Mouse (Mus musculus) MEL (cell line): ENCODE measurements at regions not wholly inside any gene's neighbourhood (a gene's known extent, or its start where the extent isn't known, plus 50 kb on each side); places are given as distances from the start of the nearest gene placed in this dataset.
A peak's percentile ranks its signal among the peaks of the same experiment; 100 is the strongest.
"Not testable (repeated sequence)": the region's sequence is repeated elsewhere in the genome, so short reads cannot be mapped to it uniquely, and the experiment has no call there.

Experiments
- DNase-seq: peaks from one replicate; pipeline ENCODE4 v3.0.0; 2011; ENCODE audit warnings: low read depth, low spot score
- H3K27ac ChIP-seq: 2 replicates; pipeline ENCODE4 v1.5.1; 2012; ENCODE audit warnings: low read depth, mild to moderate bottlenecking, control low read depth, low read length, moderate library complexity; ENCODE audit not compliant: control insufficient read depth
- H3K27me3 ChIP-seq, 2 experiments: fragments of 150-350 bp in 1 of 2; sonication (generic) in 1 of 2; 2 replicates each; pipeline ENCODE4 v1.6.1; 2012; ENCODE audit warnings: low read length in 2 of 2, mild to moderate bottlenecking in 2 of 2, improper control_type of control experiment in 1 of 2, moderate library complexity in 1 of 2; ENCODE audit not compliant: insufficient read depth in 2 of 2, control insufficient read depth in 1 of 2
- H3K36me3 ChIP-seq, 2 experiments: 2 replicates each; pipeline ENCODE4 v1.6.1; 2012 to 2014; ENCODE audit warnings: low read length in 2 of 2, improper control_type of control experiment in 1 of 2, inconsistent platforms in 1 of 2, mild to moderate bottlenecking in 1 of 2; ENCODE audit not compliant: insufficient read depth in 2 of 2, control insufficient read depth in 1 of 2
- H3K4me1 ChIP-seq, 2 experiments: fragments of 150-350 bp in 1 of 2; sonication (generic) in 1 of 2; 2 replicates each; pipeline ENCODE4 v1.6.1; 2012; ENCODE audit warnings: low read length in 2 of 2, improper control_type of control experiment in 1 of 2, mild to moderate bottlenecking in 1 of 2; ENCODE audit not compliant: insufficient read depth in 2 of 2, control insufficient read depth in 1 of 2
- H3K4me3 ChIP-seq, 2 experiments: fragments of 150-350 bp in 1 of 2; sonication (generic) in 1 of 2; 2 replicates each; pipeline ENCODE4 v1.5.1; 2012; ENCODE audit warnings: low read depth in 2 of 2, low read length in 2 of 2, mild to moderate bottlenecking in 2 of 2, moderate library complexity in 2 of 2, control low read depth in 1 of 2, improper control_type of control experiment in 1 of 2; ENCODE audit not compliant: control insufficient read depth in 1 of 2, insufficient read depth in 1 of 2
- H3K79me2 ChIP-seq: 2 replicates; pipeline ENCODE4 v1.6.1; 2012; ENCODE audit warnings: mild to moderate bottlenecking, low read length, moderate library complexity; ENCODE audit not compliant: control insufficient read depth, poor library complexity, insufficient read depth
- H3K9ac ChIP-seq: 2 replicates; pipeline ENCODE4 v1.6.1; 2012; ENCODE audit warnings: low read depth, mild to moderate bottlenecking, control low read depth, low read length, moderate library complexity; ENCODE audit not compliant: control insufficient read depth, poor library complexity, severe bottlenecking
- H3K9me3 ChIP-seq: fragments of 150-350 bp; sonication (generic); replicated peaks from 2 replicates; pipeline ENCODE4 v1.6.1; 2012; ENCODE audit warnings: mild to moderate bottlenecking, low read length, improper control_type of control experiment, moderate library complexity; ENCODE audit not compliant: insufficient read depth
- CTCF ChIP-seq, 3 experiments: IDR thresholded peaks in 2 of 3; conservative IDR thresholded peaks in 1 of 3; 2 replicates each; pipeline ENCODE4 v1.5.1; 2011 to 2012; ENCODE audit warnings: low read length in 3 of 3, low read depth in 2 of 3, mild to moderate bottlenecking in 2 of 3, improper control_type of control experiment in 1 of 3, inconsistent platforms in 1 of 3, mixed read lengths in 1 of 3, moderate library complexity in 1 of 3; ENCODE audit not compliant: control insufficient read depth in 1 of 3, insufficient read depth in 1 of 3, poor library complexity in 1 of 3, severe bottlenecking in 1 of 3
- EP300 ChIP-seq, 2 experiments: IDR thresholded peaks; 2 replicates each; pipeline ENCODE4 v1.6.1; 2011; ENCODE audit warnings: improper control_type of control experiment in 2 of 2, low read length in 2 of 2, low read depth in 1 of 2, mild to moderate bottlenecking in 1 of 2
- SMC3 ChIP-seq: IDR thresholded peaks from 2 replicates; pipeline ENCODE4 v1.6.1; 2011; ENCODE audit warnings: low read depth, low read length, improper control_type of control experiment
- TCF12 ChIP-seq: IDR thresholded peaks from 2 replicates; pipeline ENCODE4 v1.6.1; 2014; ENCODE audit warnings: low read depth, mild to moderate bottlenecking, inconsistent platforms, low read length, improper control_type of control experiment, moderate library complexity

GRCm38 (mm10) chrX:91059251-91059650 is 167.3 kb downstream of the Gm44 start:
- TF ChIP-seq SMC3: 0 out of 2 replicates have a peak, but pooled peaks have one; percentile 12
- peak; percentile 13 to 15 (median 14); a peak in 1 of 6 replicates for TF ChIP-seq CTCF (IDR thresholded peaks at IDR 0.05 in 2 of 3, conservative IDR thresholded peaks at IDR 0.05 in 1 of 3; ENCODE audit: control insufficient read depth in 1 of 3, insufficient read depth in 1 of 3, low read depth in 2 of 3, low read length in 3 of 3, poor library complexity in 1 of 3, severe bottlenecking in 1 of 3)
- H3K4me3 ChIP-seq, H3K4me1 ChIP-seq, H3K36me3 ChIP-seq, H3K27me3 ChIP-seq, H3K27ac ChIP-seq, H3K9me3 ChIP-seq, H3K9ac ChIP-seq, H3K79me2 ChIP-seq: not testable (repeated sequence)
- peak; percentile 19 for DNase-seq

DNA sequence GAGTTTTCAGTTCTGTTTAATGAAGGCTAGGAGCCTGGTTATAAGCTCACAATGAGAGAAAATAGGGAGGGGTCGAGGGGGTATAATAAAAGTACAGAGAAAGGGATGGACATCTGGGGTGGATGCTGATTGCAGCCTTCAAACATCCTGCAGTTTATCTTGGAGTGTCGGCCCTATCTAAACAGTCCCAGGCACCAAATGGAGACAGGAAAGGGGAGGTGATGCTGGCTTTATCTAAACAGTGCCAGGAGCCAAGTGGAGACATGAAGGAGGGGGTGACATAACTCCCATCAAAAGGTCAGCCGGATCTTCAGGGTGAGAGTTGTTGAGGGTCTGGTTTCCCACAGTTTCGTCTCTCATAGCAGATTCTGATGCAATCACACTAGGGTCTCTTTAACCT is 193.2 kb downstream of the Gm44 start:
- H3K79me2 ChIP-seq, H3K4me1 ChIP-seq, H3K36me3 ChIP-seq, H3K9me3 ChIP-seq, H3K4me3 ChIP-seq, H3K27ac ChIP-seq, DNase-seq, H3K9ac ChIP-seq, H3K27me3 ChIP-seq: not testable (repeated sequence)
- TF ChIP-seq EP300 (IDR thresholded peaks at IDR 0.05; ENCODE audit: low read depth in 1 of 2, low read length in 2 of 2) (peak in 1 of 2 experiments; percentile 45; a peak in 1 of 4 replicates), TCF12 (peak; percentile 64; the same call in 1 of the 2 replicates)
